Mouse (Mus musculus) left cerebral cortex, postnatal 36 days (tissue): Measurements from ENCODE around the gene Wfdc15a. TPM values are rescaled to one million over a fixed set of nuclear protein-coding genes. Genes with fewer than 3 reads are reported as not detected.

Experiments used
- DNase-seq, 2 experiments: peaks; one replicate each; pipeline ENCODE4 v3.0.0; 2021 to 2022; ENCODE audit warnings: low spot score in 2 of 2, mixed read lengths in 1 of 2
- intact Hi-C: fragments of 180-260 bp; cut with DNase I; formaldehyde crosslinking; loops from one replicate; pipeline ENCODE4 v1.15.1; 2025
- total RNA-seq, 2 experiments: library from RNA; stranded (reverse); gene quantifications; 2 replicates each; pipeline ENCODE4 v1.2.3; 2021

Gene Wfdc15a
- total RNA-seq, 2 experiments from 2014 or later: not detected

DNA sequence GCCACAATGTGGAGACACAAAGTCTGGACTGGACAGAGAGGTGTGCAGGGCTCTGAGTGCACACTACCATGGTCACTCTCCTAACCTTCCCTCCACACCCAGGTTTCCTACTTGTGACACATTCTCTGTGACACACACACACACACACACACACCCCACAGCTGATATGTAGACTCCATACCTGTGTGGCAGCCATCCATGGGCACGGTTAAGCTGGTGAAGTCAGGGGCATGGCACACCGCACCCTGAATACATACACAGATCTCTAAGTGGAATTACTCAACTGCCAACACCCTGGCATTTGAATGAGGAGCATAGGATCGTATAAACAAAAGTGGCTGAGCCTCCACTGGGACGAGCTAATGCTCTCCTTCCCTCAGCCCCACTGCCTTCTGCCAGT lies 19.2 kb downstream of the Wfdc15a start:
- no peak for DNase-seq
- intact Hi-C loops: loop anchor here (10.0 kb wide), 1 partner anchor 204 kb away; the partner anchor contains the start of gene Slpi

DNA sequence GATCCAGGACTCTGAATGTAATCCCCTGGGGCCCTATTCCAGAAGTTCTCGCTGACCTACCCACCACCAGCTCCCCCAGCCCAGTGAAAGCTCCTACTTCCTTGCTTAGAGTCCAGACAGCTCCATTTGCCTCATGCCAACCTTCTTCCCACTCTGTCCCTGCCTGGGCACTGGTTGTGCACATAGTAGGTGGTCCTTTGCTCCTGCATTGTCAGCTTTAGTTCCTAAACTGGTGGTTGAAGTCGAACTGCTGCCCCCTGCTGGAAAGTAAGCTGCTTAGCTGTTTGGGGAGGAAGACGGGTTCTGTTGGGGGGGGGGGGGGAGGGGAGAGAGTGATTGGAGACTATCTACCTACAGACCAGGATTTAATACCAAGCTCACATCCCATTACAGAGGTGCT lies 19.8 kb downstream of the Wfdc15a start:
- no peak for DNase-seq
- intact Hi-C loops: loop anchor here (10.0 kb wide), 1 partner anchor 205 kb away; the partner anchor contains the start of gene Slpi

DNA sequence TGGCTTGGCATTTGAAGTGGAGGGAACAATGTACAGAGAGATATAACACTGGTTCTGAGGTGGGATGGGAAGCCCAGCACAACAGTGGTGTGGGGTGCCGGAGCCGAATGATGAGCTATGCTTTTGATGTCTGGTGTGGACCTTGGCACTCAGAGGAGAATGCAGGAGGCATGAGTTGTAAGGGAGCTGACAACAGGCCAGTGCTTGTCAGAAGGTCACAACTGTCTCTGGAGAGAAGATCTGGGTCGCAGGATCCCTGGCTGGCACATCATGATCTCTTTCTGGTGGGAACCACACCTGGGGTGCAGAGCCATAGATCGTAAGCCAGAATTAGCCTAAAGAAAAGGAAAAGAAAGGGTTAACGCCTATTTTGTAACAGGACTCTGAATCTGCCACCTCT lies 22.1 kb downstream of the Wfdc15a start:
- DNase-seq: no peak
- intact Hi-C loops: no loop called here

DNA sequence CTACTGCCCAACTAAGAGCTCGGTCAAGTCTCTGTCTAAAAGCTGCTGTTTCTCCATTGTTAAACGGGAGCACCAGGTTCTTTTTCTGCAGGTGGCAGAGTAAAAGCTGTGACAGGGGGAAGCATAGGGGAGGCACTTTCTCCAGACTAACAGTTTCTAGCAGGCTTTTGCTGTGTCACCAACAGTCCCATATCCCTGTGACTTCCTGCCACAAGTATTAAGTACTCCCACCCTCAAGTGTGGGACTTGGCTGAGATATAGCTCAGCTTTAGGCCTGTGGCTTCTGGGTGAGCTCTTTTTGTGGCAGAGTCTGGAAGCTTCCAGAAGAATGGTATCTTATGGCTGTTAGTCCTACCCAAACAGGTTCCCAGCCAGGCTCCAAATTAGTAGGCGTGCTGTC lies 24.1 kb downstream of the Wfdc15a start:
- DNase-seq: no peak
- intact Hi-C loops: no loop called here

DNA sequence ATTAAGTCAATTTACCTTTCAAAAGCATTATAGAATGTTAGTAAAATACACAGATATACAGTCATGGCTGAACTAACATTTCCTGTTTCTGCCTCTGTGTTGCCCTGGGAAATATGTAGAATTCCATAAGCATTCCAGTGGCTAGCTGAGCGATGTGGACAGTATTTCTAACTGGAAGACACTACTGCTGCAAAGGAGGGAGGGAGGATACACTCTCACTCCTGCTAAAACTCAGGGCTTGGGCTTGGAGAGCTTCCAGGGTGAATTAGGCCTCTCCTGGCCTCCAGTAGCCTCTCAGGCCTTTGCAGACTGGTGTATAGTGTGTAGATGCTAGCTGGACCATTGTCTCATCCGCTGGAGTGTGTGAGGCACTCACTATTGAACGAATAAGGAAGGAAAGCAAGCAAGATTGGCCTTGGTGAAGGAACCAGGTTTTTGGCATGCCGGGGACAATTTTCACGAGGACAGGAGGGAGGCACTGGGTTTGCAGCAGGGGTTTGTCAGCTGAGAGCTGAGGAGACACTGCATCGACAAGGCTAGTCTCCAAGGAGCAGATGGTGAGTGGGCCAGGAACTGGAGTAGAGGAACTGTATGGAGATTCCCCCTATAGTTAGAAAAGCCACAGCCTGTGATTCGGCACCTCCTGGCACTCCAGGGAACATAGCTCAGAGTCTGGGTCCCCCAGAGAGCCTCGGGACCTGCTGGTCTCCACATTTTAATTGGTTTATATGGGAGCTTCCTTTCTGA lies 25.1 kb downstream of the Wfdc15a start:
- intact Hi-C loops: loop anchor here (5.0 kb wide), 1 partner anchor 38 kb away; no protein-coding TSS in a partner anchor
- DNase-seq: peak; percentile 83 to 87

DNA sequence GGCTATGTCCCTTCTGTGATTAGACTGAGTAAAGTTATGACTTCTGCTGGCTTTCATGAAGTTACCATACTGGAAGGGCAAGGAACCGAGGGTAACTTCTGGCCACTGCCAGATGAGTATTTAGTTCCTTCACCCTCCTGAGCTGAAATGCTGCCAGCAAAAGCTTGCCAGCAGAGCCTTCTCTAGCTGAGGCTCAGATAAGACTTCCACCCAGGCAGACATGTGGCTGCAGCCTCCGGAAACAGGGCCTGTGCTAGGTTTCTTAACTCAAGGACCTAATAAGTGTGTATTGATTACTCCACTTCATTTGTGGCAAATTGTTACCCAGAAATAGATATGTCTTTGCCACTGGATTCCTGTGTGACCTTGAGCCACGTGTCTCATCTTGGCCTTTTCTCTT lies 26.5 kb downstream of the Wfdc15a start:
- intact Hi-C loops: loop anchor here (5.0 kb wide), 1 partner anchor 36 kb away; no protein-coding TSS in a partner anchor

DNA sequence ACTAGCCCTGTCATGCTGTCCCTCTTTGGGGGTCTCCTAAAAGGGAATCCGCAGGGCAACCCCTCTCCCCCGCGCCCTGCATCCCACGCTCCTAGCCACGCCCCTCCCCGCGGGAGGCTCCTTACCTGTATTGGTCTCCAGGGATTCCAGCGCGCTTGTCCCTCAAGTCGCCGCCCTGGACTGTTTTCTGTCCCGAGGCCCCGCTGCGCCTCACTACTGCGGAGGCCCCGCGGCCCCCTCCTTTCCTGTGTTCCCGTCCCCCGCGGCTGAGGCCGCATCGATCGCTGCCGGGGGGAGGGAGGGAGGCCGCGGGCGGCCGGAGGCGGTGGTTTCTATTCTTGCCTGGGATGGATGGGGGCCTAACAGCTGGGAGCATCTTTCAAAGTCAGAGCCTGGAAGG lies 29.0 kb downstream of the Wfdc15a start, which contains the start of gene Kcns1:
Kcns1 (minus strand) TSS at position 212 of the 400 bp plus-strand sequence.
- DNase-seq: peak in 1 of 2 experiments; percentile 47
- intact Hi-C loops: loop anchor here (5.0 kb wide), 1 partner anchor 34 kb away; no protein-coding TSS in a partner anchor

More for the DNA sequence above, 26.5 kb downstream of the Wfdc15a start:
- no peak for DNase-seq

DNA sequence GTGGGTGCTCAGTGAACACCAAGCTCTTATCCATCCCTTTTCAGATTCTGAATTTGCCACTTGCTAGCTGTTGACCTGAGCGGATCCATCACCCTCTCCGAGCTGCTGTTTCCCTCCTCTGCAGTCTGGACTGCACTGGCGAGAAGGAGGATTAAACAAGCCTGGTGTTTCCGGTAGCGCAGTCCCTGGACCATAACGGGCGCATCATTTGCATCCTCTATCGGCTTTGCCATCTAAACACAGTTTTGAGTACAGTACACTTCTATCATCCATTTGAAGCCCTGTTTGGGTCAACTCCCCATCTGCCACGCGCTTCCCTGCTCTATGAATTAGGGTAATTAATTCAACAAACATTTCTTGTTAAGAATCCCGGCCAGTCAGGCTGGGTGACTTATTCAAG lies 29.6 kb downstream of the Wfdc15a start:
- no peak for DNase-seq
- intact Hi-C loops: loop anchor here (5.0 kb wide), 1 partner anchor 33 kb away; no protein-coding TSS in a partner anchor

DNA sequence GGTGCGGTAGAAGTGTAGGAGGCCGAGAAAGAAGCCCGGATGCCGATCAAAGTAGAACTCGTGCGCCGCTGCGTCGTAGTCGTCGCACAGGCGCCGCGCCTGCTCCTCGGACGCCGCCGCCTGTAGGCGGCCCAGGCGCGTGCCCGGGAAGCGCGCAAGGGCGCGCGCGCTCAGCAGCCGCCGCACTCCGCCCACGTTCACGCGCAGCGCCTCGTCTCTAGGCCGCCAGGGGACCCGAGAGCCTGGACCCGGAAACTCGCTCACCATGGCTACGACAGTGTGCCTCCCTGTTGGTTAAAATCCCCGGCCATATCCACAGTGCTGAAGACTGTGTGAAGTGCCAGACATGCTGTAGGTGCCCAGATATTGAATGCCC lies 31.4 kb downstream of the Wfdc15a start:
- DNase-seq: peak; percentile 50 to 62

DNA sequence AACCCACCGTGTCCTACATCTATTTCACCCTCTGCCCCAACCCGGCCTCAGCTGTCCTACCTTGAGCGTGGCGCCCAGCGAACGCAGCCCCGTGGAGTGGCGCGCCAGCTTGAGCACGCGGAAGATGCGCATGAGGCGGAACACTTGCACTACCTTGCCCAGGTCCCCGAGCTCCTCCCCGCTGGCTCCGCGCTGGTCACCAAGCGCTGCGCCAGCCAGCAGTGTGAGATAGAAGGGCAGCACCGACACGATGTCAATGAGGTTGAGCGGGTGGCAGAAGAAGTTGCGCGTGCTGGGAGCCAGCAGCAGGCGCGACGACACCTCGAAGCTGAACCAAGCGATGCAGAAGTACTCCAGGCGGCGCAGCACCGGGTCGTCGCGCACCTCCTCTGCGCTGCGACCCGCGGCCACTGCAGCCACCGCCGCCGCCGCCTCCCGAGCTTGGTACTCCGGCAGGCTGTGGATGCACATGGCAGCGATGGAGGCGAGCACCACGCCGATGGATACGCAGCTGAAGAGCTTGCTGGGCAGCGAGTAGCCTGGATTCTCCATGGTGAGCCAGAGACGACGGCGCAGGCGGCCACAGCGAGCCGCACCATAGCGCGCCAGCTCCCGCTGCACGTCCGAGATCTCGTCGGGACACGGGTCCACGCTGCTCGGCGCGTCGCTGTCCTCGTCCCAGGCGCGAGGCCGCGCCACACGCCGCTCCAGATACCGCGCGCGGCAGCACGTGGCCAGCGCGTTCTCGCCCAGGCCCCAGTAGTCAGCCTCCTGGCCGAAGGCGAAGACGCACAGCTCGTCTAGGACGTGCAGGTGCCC lies 32.0 kb downstream of the Wfdc15a start:
- peak in 1 of 2 experiments; percentile 28 for DNase-seq
- intact Hi-C loops: no loop called here

More for the DNA sequence above, 31.4 kb downstream of the Wfdc15a start:
- intact Hi-C loops: no loop called here

DNA sequence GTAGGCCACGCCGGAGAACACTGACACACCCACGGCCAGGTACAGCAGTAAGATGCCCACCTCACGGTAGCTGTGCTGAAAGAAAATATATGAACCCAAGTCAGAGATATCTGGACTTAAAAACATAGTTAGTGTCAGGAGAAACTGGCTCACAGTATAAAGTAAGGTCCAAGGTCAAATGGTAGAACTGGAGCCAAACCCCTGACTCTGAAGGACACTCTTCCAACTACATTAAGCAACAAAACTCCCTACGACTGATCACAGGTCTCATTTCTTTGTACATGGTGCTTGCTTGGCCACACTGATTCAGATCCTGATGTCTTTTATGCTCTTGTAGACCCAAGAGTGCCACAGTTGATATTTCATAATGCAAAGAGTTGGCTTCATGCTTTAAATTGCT lies 35.0 kb downstream of the Wfdc15a start:
- DNase-seq: no peak

DNA sequence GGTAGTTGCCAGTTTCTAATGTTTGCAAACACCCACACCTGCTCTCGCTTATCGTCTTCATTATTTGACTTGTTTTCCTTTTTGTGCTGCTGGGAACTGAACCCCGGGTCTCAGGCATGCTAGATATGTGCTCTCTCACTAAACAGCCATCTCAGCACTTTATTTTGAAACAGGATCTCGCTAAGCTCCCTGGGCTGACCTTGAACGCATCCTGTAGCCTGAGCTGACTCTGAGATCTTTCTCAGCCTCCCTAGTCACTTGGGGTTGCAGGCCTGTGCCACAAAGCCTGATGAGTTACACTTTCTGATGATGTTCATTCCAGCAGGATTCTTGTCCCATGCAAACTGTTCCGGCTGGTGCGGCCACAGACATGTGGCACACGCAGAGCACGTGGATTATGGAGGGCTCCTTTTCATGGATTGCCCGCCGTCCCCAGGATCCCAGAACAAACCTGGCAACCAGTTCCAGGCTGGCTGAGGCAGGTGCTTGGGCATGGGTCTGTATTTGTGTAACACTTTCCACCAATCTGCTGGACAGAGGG lies 38.3 kb downstream of the Wfdc15a start:
- DNase-seq: no peak
- intact Hi-C loops: no loop called here

More for the DNA sequence above, 35.0 kb downstream of the Wfdc15a start:
- intact Hi-C loops: no loop called here

DNA sequence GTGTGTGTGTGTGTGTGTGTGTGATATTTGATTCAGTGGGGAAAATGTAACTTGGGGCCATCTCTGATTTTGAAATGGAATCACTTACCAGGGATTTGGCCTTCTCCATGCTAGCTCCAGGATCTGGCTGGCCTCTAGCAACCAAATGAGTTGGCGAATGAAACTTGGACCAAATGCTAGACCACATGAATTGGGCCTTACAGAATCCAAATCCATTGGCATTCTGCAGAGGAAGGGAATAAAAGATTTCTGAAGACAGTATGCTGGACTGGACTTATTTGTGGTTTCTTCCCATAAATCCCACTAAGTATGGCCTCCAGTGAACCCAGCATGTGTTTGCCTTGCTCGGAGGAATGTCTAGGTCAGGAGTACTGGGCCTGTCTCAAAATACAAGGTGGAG lies 41.1 kb downstream of the Wfdc15a start:
- DNase-seq: no peak
- intact Hi-C loops: no loop called here

DNA sequence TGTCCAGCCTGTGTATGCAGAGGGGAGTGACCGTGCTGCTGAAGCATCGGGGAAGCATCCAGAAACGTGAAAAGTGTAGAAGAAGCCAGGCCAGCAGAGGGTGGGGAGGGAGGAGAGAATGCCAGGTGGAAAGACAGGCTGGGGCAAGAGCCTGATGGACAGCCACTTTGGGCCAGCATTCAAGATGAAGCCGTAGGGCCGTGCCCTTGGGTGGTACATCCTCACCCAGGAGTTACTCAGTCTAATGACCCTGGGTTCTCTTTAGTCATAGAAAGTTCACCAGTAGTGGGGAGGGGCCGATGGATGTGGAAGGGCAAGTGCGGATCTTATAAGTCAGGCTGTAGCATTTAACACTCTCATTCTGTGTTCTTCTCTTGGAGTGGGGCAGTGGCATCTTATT lies 43.8 kb downstream of the Wfdc15a start:
- intact Hi-C loops: no loop called here
- DNase-seq: no peak

DNA sequence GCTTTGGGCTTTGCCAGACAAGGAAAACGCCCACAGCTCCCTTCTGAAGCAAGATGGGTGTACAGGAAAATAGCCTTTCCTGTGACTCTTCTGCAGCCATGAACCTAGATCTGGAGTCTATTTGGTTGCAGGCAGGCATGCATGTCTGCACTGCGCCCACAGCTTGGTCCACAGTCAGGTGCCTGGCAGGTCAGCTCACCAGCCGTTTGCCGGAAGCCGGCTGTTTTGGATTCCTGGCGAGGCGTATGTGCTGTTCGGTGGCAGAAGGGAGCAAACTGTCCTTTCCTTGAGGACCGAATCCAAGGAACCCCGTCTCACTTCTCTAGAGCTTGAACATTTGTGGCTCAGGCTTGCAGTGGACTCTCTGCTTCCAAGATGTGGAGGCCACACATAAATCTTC lies 45.9 kb downstream of the Wfdc15a start:
- intact Hi-C loops: no loop called here
- no peak for DNase-seq

DNA sequence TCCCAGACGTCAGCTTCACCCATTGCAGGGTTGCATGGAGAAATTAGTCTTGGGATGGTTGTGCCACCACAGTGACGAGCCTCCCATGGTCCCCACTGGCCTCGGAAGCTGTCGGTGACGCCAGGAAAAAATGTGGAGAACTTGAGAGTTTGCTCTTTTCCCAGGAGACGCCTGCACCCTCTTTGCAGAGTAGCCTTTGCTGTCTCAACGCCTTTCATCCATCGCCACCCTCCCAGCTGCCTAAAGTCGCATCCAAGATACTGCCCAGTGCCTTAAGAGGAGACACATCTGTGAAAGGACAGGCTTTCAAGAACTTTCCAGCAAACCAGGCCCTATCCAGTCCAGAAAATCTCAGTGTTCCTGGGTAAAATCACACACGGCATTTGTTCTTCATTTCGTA lies 47.6 kb downstream of the Wfdc15a start:
- intact Hi-C loops: no loop called here
- DNase-seq: no peak

DNA sequence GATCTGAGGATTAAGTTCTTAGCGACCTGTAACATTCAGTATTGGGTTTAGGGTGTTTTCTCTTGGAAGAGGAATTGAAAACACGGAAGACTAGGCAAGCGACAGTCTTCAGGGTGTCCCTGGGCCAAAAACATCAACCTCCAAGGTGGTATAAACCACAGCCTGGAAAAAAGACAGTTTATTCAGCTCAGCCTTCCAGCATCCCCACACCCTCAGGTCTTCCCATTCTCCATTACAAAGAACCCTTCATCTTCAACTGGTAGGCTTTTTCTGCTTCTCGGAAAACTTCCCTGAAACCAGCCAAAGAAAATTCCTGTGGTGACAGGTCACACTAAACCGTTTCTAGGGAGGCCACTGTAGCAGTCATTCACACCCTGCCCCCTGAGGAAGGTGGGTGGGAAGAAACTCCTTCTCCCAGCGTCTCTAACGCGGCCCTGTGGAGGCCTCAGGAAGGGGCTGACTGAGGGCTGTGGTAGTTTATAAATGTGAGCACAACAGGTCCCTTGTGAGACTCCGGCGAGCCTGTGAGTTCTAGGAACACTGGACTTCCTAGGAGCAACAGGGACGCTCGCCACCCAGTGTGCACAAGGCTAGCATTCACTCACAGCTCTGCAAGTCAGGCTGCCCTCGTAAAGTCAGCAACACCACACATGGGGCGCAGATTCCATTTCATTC lies 49.7 kb downstream of the Wfdc15a start:
- no peak for DNase-seq
- intact Hi-C loops: no loop called here
